Mouse (Mus musculus): Measurements from ENCODE around the gene Zfp326.

DNA sequence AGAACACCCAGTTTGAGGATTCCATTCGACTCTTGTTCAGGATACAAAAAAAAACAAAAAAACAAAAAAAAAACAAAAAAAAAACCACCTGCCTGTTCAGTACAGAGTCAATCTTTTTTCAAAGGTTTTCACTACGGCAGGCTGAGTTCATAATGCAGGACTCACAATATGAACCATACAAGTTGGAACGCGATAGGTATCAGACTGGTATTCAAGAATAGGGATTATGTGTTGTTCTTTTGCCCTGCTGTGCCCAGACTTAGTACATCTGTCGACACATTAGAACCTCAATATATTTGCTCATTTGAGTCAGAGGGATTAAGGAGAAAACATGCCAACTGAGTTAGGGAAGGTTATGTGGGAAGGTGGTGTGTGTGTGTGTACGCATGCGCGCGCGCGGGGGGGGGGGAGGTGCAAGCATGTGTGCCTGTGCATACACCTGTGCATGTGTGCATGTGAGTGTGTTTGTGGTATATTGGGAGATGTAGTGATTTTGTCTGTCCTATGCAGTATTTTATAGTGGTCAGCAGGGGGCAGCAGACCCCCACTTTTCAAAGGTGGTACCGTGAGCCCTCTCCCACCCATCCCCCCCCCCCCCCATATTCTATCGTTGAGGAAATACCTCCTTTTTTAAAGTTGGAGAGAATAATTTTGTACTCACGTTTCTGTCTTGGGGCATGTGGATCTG is 49.3 kb downstream of the Zfp326 start:
- TF ChIP-seq CTCF (IDR thresholded peaks at IDR 0.05; ENCODE audit: low read depth): peak; percentile 65
- TF ChIP-seq EP300 (optimal IDR thresholded peaks at IDR 0.05): no peak
